Mouse (Mus musculus) erythroblast, embryonic 14.5 days (primary cell): ENCODE results near the gene Skap1.

Experiments
- GATA1 ChIP-seq: IDR thresholded peaks from 2 replicates; pipeline ENCODE4 v1.6.1; 2012; ENCODE audit warnings: low read length, inconsistent platforms, mixed read lengths
- TAL1 ChIP-seq: IDR thresholded peaks from 3 replicates; pipeline ENCODE4 v1.6.1; 2012; ENCODE audit warnings: low read length, inconsistent platforms, mixed read lengths

DNA sequence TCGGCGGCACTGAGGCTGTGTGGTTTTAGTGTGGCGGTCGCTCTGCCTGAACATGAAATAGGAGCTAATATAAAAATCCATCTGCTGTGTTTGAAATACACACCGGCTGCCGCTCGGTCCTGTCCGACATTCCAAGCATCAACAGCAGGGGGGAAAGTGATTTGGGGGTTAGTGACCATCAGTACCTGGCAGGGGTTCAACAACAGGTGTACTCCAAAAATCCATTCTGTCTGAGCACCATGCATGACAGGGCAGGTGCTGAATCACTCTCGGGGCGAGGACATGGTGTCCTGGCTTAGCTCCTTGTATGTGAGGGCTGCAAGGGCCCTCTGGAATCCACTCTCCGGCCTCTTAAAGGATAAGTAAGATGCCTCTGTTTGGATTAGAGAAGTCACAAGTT, 272.0 kb downstream of the Skap1 start:
- TF ChIP-seq GATA1 (no peak), TAL1 (no peak)
